Mouse (Mus musculus) left cerebral cortex, postnatal 4 days (tissue): ENCODE measurements around the gene Cracr2b. TPM values are rescaled to one million over a fixed set of nuclear protein-coding genes. Genes with fewer than 3 reads are reported as not detected.
A peak's percentile ranks its signal among the peaks of the same experiment; 100 is the strongest.

Experiments used
- DNase-seq: peaks from one replicate; pipeline ENCODE4 v3.0.0-alpha.2; 2022
- intact Hi-C: fragments of 180-260 bp; cut with DNase I; formaldehyde crosslinking; loops from one replicate; pipeline ENCODE4 v1.15.1; 2025
- total RNA-seq, 2 experiments: library from RNA; stranded (reverse); gene quantifications; 2 replicates each; pipeline ENCODE4 v1.2.3; 2021

Cracr2b gene
- total RNA-seq, 2 experiments from 2014 or later = 4.4 to 4.9 TPM

DNA sequence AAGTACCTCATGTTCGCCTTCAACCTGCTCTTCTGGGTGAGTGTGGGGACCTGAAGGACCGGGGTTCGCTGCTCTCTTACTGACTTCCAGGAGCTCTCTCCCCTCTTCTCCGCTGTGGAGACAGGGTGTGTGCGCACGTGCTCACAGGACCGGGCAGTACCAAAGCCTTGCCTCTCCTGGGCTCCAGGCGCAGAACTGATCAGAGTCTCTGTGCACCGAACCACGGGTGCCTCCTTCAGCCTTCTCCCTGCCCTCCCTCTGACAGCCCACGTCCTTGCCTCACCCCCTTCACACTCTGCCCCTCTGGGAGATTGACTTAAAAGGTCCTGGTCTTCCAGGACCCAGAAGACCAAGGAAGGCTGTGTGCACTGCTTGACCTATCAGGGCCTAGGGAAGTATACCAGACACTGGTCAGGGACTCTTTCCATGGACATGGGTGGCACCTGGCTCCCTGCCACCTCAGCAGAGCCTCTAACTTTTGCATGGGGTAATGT is 21.7 kb downstream of the Cracr2b start:
- no peak for DNase-seq
- intact Hi-C loops = loop anchor here (5.0 kb wide), 1 partner anchor 40 kb away; no protein-coding TSS in a partner anchor

DNA sequence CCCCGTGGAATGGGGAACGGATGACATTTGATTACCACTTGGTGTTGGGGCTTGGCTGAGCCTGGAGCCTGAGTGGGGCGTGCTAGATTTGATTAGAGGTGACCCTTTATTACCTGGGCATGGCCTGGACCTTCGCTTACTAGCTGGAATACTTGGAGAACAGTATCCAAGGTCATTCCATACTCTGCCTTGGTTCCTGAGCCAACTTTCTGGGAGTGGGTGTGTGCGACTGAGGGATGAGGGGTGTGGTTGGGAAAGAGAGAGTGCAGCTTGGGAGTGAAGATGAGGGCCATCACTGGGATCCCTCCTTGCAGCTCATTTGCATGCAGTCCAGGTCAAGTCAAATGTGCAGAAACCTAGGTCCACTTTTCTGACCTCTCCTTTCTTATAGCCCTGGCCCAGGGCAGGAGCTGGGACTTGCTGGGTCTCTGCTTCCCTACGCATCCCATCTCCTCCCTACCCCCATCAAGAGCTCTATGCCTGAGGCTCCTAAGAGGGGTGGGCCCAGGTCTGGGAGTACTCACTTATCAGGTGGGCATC is 22.3 kb downstream of the Cracr2b start:
- no peak for DNase-seq
- intact Hi-C loops = loop anchor here (5.0 kb wide), 1 partner anchor 39 kb away; no protein-coding TSS in a partner anchor

DNA sequence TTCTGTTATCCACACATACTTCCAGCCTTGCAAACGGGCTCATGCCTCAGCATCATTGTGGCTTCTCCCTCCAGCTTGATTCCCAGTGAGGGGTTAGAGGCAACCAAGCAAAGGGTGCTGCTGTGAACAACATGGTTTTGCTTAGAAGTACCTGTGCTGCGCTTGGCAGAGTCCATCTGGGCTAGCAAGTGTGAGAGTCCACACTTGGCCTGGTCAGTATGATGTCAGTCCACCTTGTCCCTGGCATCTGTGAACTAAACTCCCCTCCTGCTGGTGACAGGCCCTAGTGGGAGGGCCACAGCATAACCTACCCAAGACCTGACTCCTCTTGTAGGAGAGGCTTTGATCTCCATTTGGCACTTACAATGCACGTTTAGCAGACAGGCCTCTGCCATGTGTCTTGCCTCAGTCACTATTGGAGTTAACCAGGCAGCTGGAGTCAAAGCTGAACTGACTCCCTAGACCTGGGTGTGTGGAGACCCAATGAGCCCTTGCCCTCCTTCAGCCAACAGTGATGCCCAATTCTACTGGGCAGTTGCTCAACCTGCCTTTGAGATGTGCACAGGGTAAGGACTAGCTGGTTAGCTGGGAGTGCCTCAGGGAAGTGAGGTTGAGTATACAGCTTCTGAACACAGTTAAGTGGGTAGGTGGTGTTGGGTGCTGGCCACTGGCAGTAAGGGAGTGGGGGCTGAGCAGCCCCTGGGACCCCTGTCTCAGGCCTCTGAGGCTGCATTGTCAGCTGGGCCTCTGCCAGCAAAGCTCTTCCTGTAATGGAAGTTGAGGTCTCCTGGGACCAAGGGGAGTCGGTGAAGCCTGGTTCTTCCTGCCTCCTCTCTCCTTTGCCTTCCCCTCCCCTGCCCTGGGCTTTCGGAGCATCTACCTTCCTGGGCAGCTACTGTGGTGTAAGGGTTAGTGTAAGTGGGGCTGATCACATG is 23.6 kb downstream of the Cracr2b start:
- DNase-seq = no peak
- intact Hi-C loops = loop anchor here (5.0 kb wide), 1 partner anchor 38 kb away; no protein-coding TSS in a partner anchor

DNA sequence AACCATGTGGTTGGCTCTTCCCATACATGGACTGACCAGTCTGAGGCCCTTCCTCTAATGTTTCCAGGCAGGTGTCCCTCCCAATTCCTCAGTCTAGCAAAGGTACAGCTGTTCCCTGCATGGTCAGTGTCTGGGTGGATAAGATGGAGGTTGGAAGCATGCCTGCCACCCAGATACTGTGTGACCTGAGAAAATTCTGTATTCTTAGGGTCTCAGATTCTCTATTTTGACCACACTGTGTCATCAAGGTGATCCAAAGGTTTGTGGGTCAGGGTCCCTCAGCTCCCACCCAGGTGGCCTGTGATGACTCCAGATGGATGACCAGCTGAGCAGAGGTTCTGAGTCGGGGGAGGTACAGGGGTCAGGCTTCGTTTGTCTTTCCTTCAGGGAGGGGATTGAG is 24.3 kb downstream of the Cracr2b start:
- no peak for DNase-seq
- intact Hi-C loops = no loop called here

DNA sequence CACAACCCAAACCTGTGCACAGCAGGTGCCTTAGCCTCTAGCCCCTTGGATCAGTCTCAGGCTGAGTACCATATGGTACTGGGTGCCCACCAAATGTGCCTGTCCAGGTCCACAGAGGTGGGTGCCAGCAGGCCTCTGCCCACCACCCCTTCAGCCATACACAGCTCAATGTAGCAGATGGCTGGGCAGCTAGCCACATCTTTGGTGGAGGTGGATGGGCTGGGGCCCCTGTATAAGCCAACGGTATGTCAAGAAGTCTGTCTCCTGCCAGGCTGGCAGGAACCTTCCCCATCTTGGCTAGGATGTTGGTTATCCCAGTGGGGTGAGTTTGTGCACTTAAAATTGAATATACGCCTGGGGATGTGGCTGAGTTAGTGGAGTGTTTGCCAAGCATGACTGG is 24.7 kb downstream of the Cracr2b start:
- intact Hi-C loops = no loop called here
- DNase-seq = peak; percentile 96

DNA sequence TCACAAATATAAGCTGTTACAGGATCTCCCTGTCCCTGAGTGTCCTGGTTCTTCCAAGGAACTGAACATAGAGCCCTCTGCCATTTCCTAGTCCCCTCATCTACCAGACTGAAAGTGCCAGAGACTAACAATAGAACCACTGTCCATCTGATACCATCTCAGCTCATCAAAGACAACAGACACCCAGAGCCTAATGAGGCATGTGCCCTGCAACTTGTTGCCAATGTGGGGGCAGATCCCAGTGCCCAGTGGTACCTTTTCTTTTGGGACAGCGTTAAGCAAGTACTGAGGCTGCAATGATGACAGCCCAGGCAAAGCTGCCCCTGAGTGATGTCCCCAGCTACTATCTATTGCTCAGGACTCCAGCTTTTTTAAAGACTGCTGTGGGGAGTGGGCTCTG is 25.3 kb downstream of the Cracr2b start:
- intact Hi-C loops = no loop called here
- no peak for DNase-seq

DNA sequence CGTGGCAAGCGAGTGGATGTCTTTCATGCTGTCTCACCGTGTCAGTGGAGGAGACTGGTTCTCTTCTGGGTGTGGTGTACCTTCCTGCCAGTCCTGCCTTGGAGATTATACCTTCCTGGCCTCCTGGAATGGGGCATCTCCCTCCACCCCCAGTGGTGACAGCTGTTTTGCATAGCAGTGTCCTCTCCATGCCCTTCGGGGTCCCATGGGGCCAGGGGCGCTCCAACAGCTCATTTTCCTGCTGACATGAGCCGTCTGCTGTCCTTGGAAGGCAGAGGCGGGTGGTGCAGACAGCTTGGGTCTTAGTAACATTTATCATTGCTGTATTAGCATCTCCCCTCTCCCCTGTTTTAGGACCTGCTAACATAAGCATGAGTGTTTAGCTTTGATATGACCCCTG is 26.2 kb downstream of the Cracr2b start:
- no peak for DNase-seq
- intact Hi-C loops = no loop called here

DNA sequence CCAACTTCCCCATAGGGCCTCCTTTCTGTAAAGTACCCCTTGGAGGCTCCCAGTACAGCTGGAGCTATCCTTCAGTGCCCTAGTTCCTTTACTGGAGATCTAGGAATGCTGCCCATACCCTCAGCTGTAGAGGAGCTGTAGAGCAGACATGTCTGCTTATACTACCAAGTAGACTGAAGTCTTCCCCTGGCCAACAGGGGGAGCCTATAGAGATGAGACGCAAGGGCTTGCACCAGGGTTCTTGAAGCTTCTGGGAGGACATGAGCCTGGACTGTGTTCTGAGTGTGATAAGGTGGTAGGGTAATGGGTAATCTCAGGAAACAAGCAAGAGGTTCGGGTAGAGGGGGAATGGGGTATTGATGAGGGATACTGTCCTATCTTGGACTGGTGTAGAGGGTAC is 30.3 kb downstream of the Cracr2b start:
- DNase-seq = no peak
- intact Hi-C loops = no loop called here

DNA sequence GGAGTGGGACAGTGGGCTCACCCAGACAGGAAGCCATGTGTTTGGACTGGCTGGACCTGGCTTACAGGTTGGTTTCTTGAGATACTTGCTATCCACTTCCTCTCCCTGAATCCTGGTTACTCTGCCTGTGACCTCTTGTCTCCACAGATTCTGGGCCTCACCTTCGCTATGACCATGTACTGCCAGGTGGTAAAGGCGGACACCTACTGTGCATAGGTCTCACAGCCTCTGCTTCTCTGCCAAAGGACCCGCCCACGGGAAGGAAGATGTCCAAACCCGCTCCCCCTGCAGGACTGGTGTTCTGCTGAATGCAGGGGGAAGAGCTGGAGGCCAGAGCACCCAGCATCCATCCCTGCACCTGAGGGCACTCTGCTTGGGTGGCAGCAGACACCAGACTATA is 31.8 kb downstream of the Cracr2b start:
- no peak for DNase-seq
- intact Hi-C loops = no loop called here

DNA sequence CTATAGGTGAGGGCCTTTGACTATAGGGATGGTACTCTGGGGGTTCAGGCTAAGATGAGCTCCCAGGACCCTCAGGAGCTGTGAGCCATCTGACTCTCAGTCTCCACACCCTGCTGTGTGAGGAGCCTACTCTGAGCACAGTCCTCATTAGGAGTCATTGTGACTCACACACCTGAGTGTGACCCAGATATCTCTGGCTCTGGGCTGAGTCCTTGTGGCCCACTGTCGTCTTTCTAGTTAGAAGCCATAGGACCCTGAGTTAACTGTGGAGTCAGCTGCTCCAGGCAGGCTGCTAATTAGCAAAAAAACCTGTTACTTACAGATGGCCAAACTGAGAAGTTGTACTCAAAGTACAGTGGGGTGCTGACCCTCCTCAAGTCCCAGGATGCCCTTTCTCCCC is 32.8 kb downstream of the Cracr2b start:
- DNase-seq = no peak
- intact Hi-C loops = no loop called here

DNA sequence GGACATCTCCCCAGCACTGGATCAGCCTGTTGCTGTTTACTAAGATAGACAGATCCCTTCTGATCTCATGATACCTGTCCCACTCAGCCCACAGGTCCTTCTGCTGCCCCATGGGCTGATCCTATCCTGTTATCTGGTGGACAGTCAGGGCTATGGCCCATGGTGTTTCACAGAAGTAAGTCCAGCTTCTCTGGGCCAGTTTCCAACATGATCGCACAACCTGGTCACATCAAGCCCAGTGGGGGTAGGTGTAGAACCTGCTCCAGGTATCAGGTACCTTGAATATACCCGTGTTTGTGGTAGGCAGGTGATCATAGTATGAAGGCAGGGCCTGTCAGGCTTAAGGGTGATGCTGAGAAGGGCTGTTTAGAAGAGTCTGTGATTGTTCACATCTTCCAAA is 34.5 kb downstream of the Cracr2b start:
- no peak for DNase-seq
- intact Hi-C loops = no loop called here

DNA sequence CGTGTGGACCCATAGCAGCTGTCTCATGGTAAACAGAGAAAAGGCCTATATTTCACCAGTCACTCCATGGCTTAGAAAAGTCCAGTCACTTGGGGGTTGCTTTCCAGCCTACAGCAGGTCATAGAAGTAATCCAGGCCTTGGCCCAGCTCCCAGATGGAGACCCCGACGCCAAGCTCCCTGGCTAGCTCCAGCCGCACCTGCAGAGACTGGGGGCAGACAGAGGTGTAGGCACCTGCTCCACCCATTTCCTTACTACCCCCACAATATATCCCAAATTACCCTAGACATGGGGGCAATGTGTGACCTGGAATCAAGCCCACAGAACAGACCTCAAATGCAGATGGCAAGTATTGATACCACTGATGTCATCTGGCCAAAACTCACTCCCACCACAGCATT is 35.0 kb downstream of the Cracr2b start:
- intact Hi-C loops = no loop called here
- no peak for DNase-seq

DNA sequence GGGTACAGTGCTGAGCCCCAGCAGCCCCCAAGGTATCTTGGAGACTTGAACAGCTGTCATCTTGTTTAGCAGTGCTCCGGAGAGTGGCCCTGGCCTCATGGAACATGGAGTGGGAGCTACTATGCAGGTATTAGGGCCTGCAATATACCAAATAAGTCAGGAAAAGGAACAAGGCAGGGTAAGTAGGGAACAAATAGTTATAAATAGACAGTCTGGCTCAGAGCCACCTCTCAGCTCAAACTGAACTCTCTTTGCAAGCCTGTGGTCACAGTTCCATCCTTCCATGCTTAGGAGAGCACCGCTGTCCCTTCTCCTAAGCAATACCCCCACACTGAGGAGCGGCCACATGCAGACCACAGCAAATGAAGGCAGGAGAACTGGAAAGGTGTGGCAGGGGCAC is 36.7 kb downstream of the Cracr2b start:
- intact Hi-C loops = no loop called here
- no peak for DNase-seq

DNA sequence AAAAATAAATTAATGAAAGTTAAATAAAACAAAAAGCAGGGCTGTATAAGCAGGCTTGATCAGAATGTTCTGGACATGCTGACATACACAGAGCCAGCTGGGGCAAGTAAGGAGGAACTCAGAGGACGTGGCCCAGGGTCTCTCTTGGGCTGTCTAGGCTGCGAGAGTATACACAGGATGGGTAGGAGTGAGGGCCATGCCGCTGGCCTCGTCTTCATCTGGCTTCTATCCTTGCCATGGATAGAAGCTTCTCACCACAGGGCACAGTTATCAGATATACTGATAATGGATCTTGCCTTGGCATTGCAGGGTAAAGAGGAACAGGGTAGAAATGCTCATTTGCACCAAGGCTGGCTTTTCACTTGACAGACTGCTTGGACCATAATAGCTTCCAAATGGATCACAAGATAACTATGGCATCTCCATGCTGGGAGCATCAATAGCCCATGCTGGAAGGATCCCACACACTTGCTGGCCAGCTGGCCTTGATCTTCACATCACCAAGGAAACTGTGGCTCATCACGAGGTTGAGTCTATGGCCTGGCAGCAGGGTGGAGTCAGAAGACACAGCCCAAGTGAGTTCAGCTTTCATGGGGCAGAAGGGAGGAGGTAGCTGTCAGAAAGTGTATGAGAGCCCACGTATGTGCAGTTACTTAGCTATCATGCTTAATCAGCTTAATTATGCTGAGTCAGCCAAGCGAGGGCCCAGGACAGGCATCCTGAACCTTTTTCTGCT is 41.1 kb downstream of the Cracr2b start:
- peak; percentile 67 for DNase-seq
- intact Hi-C loops = no loop called here

DNA sequence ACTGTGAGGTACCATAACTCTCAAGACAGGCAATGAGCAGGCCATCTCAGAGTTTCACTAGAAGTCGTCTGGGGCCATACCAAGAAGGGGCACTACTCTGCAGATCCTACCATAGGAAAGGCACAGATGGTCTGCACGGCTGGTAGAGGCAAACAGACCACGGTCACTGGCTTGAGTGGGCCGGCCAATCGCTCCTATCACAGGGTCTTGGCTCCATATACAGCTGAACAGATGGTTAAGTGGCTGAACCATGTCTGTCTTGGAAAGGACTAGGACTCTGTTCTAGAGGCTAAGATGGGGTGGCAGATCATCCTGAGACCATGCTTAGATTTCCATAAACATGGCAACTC is 41.6 kb downstream of the Cracr2b start:
- intact Hi-C loops = no loop called here
- DNase-seq = peak; percentile 74

DNA sequence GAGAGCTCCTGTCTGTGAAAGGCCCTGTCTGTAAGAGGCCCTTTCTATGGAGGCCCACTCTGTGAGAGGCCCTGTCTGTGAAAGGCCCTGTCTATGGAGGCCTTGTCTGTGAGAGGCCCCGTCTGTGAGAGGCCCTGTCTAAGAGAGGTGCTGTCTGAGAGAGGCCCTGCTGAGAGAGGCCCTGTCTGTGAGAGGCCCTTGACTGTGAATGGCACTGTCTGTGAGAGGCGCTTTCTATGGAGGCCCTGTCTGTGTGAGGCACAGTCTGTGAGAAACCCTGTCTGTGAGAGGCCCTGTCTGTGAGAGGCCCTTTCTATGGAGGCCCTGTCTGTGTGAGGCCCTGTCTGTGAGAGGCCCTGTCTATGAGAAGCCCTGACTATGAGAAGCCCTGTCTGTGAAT is 45.4 kb downstream of the Cracr2b start:
- no peak for DNase-seq
- intact Hi-C loops = no loop called here

DNA sequence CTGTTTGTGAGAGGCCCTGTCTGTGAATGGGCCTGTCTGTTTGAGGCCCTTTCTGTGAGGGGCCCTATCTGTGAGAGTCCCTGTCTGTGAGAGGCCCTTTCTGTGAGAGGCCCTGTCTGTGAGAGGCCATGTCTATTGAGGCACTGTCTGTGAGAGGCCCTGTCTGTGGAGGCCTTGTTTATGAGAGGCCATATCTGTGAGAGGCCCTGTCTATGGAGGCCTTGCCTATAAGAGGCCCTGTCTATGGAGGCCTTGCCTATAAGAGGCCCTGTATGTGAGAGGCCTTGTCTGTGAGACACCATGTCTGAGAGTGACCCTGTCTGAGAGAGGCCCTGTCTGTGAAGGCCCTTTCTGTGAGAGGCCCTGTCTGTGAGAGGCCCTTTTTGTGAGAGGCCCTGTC is 47.3 kb downstream of the Cracr2b start:
- no peak for DNase-seq
- intact Hi-C loops = no loop called here

DNA sequence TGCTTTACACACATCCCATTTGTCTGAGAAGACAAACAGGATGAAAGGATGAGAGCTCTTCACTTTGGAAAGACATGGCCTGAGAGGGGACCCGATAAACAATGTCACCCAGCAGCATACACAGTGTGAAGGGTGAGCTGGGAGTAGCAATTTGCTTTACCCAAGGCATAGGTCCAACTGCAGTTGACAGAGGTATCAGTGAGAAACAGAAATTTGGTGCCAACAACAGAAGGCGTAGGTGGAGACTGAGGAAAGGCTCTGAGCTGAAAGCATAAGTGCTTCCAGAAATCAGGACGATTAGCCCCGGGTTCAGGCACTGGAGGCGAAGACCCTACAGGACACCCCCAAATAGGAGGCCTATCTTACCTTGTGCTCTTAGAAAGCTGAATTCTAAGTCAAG is 49.3 kb downstream of the Cracr2b start:
- intact Hi-C loops = no loop called here

DNA sequence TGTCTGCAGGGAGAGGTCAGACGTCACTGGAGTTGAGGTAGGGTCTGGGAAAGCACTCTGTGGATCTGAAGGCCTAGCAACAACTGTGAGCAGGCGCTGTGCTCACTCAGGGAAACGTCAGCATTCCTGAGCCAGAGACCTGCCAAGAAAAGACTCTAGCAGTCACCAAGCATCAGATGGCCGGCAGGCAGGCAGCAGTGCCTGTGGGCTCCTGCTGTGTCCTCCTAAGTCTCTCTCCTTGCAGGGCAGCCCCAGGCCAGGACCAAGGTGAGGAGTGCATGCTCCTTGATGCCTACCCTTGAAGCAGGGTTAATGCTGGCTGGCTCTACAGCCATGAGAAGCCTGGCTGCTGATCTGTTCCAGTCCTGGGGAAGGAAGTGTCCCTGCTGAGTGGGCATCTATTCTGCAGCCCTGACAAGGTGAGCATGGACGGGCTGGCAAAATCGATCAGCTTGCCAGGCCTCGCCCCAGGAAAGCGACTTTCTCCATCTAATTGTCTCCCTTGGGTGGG is 49.8 kb downstream of the Cracr2b start:
- intact Hi-C loops = no loop called here
- DNase-seq = no peak

More for the DNA sequence above, 49.3 kb downstream of the Cracr2b start:
- DNase-seq = no peak
